Mouse (Mus musculus): ENCODE results near the gene Capn1. TPM values are rescaled to one million over a fixed set of nuclear protein-coding genes. Genes with fewer than 3 reads are reported as not detected.

Gene Capn1
- 21.2 and 21.4 TPM in 2 replicates for polyA plus RNA-seq (2015; fragmentation: Nextera tagmentation; extraction: Ambion mirVana)

DNA sequence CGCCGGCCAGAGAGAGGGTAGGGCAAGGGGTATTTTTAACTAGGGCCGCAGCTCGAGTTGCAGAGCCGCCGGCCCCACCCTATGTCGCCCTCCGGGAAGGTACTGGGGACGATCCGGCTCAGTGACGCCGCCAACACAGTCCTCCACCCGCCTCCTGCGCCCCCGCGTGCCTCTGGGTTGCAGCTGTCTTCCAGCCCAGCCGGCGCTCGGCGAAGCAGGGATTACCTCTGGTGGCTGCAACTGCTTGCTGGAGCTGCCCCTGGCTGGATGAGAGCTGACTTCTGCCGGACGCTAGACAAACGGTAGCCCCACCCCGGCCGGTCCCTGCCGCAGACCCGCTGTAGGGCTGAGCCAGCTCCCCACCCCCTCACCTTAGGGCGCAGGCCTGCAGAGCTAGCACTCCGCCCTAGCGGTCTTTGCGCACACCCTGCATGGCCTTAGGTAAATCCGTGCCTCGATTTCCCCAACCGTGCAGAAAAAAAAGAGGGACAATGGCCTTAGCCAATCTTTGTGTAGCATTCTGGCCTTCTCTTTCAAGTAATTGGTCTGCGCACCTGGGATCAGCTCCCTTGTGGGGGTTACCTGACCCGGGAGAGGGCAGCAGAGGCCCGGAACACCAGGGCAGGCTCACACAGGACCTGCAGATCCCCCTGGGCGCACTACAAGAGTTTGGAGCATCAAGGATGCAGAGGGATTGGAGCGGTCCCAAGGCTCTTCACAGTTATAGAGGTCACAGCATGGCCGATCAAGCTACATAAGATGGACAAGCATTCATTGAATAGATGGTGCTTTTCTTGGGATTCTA, at the start of gene Capn1:
TSS of gene Capn1 (minus strand) at position 387 of the 805 bp plus-strand sequence.
- Histone ChIP-seq H3K27me3 (ENCODE audit: control insufficient read depth, insufficient read depth, low read length) (no peaks in the 10 kb centered on the region), H3K4me2 (replicated peaks; ENCODE audit: low read depth) (peak within 1 kb of the TSS; percentile 92), H3K4me3 (ENCODE audit: low read depth, low read length) (peak within 1 kb of the TSS; percentile 63), H3K36me3 (ENCODE audit: control insufficient read depth, insufficient read depth, low read length) (no peaks in the 10 kb centered on the region), H3K27ac (replicated peaks) (peak within 1 kb of the TSS; percentile 77), H3K9me3 (ENCODE audit: control insufficient read depth, low read length) (no peaks in the 10 kb centered on the region), H3K4me1 (replicated peaks; ENCODE audit: control insufficient read depth, insufficient read depth) (no peaks in the 10 kb centered on the region), H3K9ac (ENCODE audit: low read length) (peak within 1 kb of the TSS; percentile 70)
- DNase-seq (ENCODE audit: low spot score) (peak; percentile 73), ATAC-seq (ENCODE audit: low FRiP score, low TSS enrichment) (peak; percentile 60)
- 3% methylated on average over 39 of the region's 40 CpGs for WGBS
- TF ChIP-seq CTCF (IDR thresholded peaks at IDR 0.05; ENCODE audit: low read depth) (peak; percentile 48), EP300 (optimal IDR thresholded peaks at IDR 0.05) (no peak)

DNA sequence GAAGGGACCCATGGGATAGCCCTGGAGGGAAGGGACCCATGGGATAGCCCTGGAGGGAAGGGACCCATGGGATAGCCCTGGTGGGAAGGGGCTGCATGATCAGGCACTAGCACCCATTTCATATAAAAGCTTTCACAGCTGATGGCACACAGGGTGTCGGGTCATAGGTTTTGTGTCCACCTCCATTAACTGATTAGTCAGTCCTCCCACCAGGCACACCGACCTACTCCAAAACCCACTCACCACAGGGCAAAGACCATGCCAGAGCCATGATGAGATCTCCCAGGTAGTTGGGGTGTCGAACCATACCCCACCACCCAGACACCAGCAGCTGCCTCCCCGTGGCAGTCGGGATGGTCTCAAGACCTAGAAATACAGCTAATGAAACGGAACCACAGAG, 47.4 kb upstream of the Capn1 start:
- WGBS = 90% methylated on average over 6 of the region's 6 CpGs
- H3K4me1 ChIP-seq (replicated peaks; ENCODE audit: control insufficient read depth, insufficient read depth) = peaks cover 9% of the 10 kb centered on the region
- no peak overlapping the region for H3K4me2 ChIP-seq (replicated peaks; ENCODE audit: low read depth)
- H3K4me3 ChIP-seq (ENCODE audit: low read depth, low read length) = no peak overlapping the region
- no peaks in the 10 kb centered on the region for H3K36me3 ChIP-seq (ENCODE audit: control insufficient read depth, insufficient read depth, low read length)
- H3K27me3 ChIP-seq (ENCODE audit: control insufficient read depth, insufficient read depth, low read length) = no peaks in the 10 kb centered on the region
- TF ChIP-seq EP300 (optimal IDR thresholded peaks at IDR 0.05) (no peak), CTCF (IDR thresholded peaks at IDR 0.05; ENCODE audit: low read depth) (no peak)
- H3K27ac ChIP-seq (replicated peaks) = no peak overlapping the region
- no peaks in the 10 kb centered on the region for H3K9me3 ChIP-seq (ENCODE audit: control insufficient read depth, low read length)
- DNase-seq (ENCODE audit: low spot score) = no peak
- H3K9ac ChIP-seq (ENCODE audit: low read length) = no peak overlapping the region
- ATAC-seq (ENCODE audit: low FRiP score, low TSS enrichment) = no peak

DNA sequence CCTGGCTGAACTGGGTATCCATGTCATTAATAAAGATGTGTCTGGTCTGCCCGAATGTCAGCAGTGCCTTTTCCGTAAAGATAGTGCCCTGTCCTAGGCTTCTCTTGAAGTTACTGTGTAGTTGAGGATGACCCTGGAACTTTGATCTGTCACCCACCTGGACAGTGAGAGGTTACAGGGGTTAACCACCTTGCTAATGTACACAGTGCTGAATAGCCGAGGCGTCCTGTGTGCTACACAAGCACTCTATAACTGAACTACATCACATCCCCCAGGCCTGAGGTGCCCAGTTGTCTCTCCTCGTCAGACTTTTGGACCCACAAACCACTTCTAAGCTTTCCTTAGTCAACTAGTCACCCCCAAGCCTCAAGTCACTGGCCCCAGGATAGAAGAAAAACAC, 46.7 kb upstream of the Capn1 start:
- ATAC-seq (ENCODE audit: low FRiP score, low TSS enrichment) = no peak
- TF ChIP-seq CTCF (IDR thresholded peaks at IDR 0.05; ENCODE audit: low read depth) (no peak), EP300 (optimal IDR thresholded peaks at IDR 0.05) (no peak)
- WGBS = 29% methylated on average over 5 of the region's 5 CpGs
- Histone ChIP-seq H3K27ac (replicated peaks) (peak overlapping the region; percentile 96), H3K4me2 (replicated peaks; ENCODE audit: low read depth) (peak overlapping the region; percentile 96), H3K27me3 (ENCODE audit: control insufficient read depth, insufficient read depth, low read length) (no peaks in the 10 kb centered on the region), H3K4me1 (replicated peaks; ENCODE audit: control insufficient read depth, insufficient read depth) (peaks cover 8% of the 10 kb centered on the region), H3K36me3 (ENCODE audit: control insufficient read depth, insufficient read depth, low read length) (no peaks in the 10 kb centered on the region), H3K9ac (ENCODE audit: low read length) (peak overlapping the region; percentile 90), H3K4me3 (ENCODE audit: low read depth, low read length) (peak overlapping the region; percentile 83), H3K9me3 (ENCODE audit: control insufficient read depth, low read length) (no peaks in the 10 kb centered on the region)
- no peak for DNase-seq (ENCODE audit: low spot score)

DNA sequence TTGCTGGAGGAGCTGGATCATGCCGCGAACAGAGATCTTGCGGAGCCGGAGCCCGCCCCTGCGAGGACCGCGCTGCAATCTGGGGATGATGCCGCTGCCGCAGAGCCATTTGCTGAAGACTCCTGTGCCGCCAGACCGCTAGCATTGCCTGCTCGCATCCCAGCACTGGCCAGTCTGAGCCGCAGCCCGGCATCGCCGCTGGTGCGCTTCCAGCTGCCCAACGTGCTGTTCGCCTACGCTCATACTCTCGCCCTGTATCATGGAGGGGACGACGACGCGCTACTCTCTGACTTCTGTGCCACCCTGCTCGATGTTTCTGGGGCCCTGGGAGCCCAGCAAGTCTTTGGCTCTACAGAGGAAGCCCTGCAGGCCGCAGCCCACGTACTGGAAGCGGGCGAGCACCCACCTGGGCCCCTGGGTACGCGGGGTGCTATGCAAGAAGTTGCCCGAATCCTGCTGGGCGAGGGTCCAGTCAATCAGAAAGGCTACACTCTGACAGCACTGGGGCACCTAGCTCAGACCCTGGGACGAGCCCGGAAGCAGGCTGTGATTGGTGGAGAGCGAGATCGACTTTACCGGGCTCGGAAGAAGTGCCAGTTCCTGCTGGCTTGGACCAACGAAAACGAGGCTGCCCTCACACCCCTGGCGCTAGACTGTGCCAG, 46.1 kb upstream of the Capn1 start:
- WGBS = under 1% methylated on average over 44 of the region's 44 CpGs
- DNase-seq (ENCODE audit: low spot score) = peak; percentile 73
- H3K27me3 ChIP-seq (ENCODE audit: control insufficient read depth, insufficient read depth, low read length) = no peaks in the 10 kb centered on the region

DNA sequence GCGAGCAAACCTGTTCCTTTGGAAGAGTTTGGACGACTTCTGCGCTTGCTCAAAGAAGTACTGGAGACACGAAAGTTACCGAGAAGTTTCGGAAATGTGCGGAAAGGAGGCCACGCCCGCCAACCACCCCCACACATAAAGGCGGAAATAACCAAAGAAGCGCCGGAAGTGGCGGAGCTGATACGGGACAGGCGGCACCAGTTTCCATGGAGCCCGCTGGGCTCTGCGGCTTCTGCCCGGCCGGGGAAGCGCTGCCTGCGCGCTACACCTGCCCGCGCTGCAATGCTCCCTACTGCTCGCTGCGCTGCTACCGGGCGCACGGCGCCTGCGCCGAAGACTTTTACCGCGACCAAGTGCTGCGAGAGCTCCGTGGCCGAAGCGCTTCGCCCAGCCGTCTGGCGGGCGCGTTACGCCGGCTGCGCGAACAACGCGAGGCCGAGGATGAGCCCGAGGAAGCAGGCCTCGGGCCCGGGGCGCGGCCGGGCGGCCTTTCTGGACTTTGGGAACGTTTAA, 45.4 kb upstream of the Capn1 start, which contains the start of gene Znhit2:
TSS of gene Znhit2 (plus strand) at position 172 of the 513 bp plus-strand sequence.
- Histone ChIP-seq H3K27me3 (ENCODE audit: control insufficient read depth, insufficient read depth, low read length) (no peaks in the 10 kb centered on the region), H3K4me2 (replicated peaks; ENCODE audit: low read depth) (peak within 1 kb of the TSS; percentile 96), H3K36me3 (ENCODE audit: control insufficient read depth, insufficient read depth, low read length) (no peaks in the 10 kb centered on the region), H3K9ac (ENCODE audit: low read length) (peak within 1 kb of the TSS; percentile 90), H3K4me1 (replicated peaks; ENCODE audit: control insufficient read depth, insufficient read depth) (peaks cover 5% of the 10 kb centered on the region), H3K9me3 (ENCODE audit: control insufficient read depth, low read length) (no peaks in the 10 kb centered on the region), H3K4me3 (ENCODE audit: low read depth, low read length) (peak within 1 kb of the TSS; percentile 83), H3K27ac (replicated peaks) (peak within 1 kb of the TSS; percentile 96)
- under 1% methylated on average over 58 of the region's 58 CpGs for WGBS
- TF ChIP-seq CTCF (IDR thresholded peaks at IDR 0.05; ENCODE audit: low read depth) (no peak; the same call in 1 of the 2 replicates), EP300 (optimal IDR thresholded peaks at IDR 0.05) (peak; percentile 53)
- peak; percentile 95 for DNase-seq (ENCODE audit: low spot score)
- peak; percentile 72 for ATAC-seq (ENCODE audit: low FRiP score, low TSS enrichment)

More for the DNA sequence above, 46.1 kb upstream of the Capn1 start:
- H3K4me2 ChIP-seq (replicated peaks; ENCODE audit: low read depth) = peak overlapping the region; percentile 96
- peak overlapping the region; percentile 90 for H3K9ac ChIP-seq (ENCODE audit: low read length)
- H3K9me3 ChIP-seq (ENCODE audit: control insufficient read depth, low read length) = no peaks in the 10 kb centered on the region
- H3K27ac ChIP-seq (replicated peaks) = peak overlapping the region; percentile 96
- 0 out of 2 replicates have a peak, but pooled peaks have one; percentile 6 for ATAC-seq (ENCODE audit: low FRiP score, low TSS enrichment)
- H3K4me1 ChIP-seq (replicated peaks; ENCODE audit: control insufficient read depth, insufficient read depth) = peaks cover 8% of the 10 kb centered on the region
- H3K4me3 ChIP-seq (ENCODE audit: low read depth, low read length) = peak overlapping the region; percentile 83
- TF ChIP-seq CTCF (IDR thresholded peaks at IDR 0.05; ENCODE audit: low read depth) (no peak), EP300 (optimal IDR thresholded peaks at IDR 0.05) (no peak)
- no peaks in the 10 kb centered on the region for H3K36me3 ChIP-seq (ENCODE audit: control insufficient read depth, insufficient read depth, low read length)

All from stomach, postnatal 0 days (tissue).